Mouse (Mus musculus) cerebellum, adult 11 months (tissue): ENCODE data around the gene Rab33b.

Source experiments
- DNase-seq: peaks from one replicate; pipeline ENCODE4 v3.0.0; 2022

Gene Rab33b

DNA sequence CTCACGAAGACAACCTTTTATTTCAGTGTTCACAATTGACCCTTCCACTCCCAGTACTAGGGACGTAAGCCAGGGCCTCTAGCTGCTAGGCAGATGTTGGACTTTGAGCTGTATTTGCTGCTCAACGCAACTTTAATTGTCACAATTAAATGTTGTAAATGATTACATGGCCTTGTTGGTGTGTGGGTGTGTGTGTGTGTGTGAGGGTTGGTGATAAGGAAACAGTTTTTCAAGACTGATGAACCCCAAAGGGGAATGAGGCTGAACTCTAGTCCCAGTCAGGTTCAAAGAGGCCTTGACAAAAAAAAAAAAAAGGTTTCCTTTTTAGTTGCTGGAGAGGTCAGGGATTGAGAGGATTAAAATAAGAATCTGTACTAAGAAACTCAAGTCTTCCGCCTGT is 33.7 kb downstream of the Rab33b start:
- DNase-seq = no peak

GRCm38 (mm10) chr3:51517878-51518762 is 34.4 kb downstream of the Rab33b start:
- no peak for DNase-seq

DNA sequence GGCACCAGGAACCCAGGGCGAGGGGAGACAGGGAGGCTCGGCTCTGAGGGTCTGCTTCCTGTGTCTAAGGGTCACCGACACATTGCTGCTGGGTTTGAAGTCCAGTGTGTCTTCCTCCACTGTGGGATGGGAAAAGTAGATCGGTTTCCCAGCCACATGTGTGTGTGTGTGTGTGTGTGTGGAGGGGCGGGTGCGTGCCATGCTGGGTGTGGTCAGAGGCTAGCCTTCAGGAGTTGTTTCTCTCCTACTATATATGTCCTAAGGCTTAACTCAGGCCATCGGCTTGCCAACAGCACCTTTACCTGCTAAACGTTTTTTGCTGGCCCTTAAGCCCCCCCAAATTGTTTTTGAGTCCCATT is 35.0 kb downstream of the Rab33b start:
- no peak for DNase-seq

GRCm38 (mm10) chr3:51521262-51521661 is 37.5 kb downstream of the Rab33b start:
- DNase-seq = no peak

DNA sequence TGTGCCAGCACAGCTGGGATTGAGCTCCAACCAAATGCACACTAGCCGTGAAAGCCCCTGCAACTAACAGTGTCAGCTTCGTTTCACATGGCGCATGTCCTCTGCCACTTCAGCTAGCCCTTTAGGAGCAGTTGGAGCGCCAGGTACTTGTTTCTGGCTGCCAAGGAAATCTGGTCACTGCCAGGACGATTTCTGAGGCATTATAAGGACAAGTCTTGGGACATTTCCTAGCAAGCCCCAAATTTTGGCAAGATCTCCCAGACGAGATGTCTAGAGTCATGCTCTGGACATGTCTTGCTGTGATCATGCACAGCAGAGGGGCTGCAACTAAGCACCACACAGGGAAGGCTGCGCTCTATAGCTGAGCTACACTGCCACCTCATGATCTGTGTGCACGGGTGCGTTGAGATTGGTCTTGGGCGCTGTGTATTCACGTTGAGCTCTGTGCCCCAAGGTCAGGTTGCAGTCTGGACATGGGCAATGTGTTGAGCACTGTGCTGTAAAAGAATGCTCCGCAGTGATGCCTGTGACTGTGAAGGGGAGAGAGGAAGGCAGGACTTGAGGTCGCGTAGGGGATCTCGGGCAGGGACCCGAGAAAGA is 41.6 kb downstream of the Rab33b start:
- DNase-seq = peak; percentile 36

DNA sequence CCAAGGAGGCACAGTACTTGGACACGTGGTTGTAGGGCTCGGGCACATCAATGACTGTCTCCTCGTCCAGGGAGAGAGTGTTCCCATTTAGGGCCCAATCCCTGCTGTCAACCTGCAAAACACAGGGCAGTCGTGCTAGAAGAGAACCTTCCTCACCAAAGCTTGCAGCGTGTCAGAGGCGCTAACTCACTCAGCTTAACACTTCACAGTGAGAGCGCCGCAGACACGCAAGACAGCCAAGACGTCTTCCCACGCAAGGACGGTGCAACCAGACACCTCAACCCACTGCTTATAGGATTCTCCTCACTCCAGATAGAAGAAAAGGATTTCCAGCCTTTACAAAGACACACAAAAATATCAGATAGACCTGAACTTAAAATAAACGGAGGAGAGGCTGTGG is 43.2 kb downstream of the Rab33b start:
- no peak for DNase-seq

DNA sequence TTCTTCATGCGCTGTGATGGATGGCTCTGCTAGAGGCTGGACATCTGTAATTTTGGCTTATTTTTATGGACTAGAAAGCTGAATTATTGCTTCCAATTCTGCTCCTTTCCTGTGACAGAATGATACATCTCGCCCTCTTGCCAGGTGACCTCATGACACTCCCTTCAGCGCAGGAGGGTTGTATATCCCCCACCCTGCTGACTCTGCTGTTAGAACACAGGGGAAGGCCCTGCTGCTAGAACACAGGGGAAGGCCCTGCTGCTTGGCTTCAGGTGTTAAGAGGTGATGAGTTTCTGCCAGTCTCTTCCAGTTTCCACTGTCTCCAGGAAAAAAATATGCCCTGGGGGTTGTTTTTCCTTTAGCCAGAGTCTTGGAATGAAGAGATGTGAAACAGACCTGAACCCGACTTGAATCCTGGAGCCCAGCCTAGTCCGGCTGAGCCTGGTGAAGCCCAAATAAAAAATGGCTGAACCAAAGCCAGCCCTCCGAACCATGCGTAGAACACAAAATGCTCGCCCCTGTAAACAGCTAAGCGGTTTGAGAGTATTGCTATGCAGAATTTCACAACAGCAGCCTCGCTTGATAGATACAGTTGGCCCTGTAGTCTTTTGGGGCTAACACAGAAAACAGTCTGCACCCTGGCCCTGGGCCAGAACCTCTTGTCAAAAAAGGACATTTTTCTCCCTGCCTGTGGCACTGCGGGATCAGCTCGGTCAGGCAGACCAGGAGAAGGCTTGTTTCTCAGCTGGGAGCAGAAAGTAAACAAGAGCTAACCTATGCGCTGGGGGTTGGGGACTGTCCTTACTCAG is 48.0 kb downstream of the Rab33b start:
- peak; percentile 84 for DNase-seq

DNA sequence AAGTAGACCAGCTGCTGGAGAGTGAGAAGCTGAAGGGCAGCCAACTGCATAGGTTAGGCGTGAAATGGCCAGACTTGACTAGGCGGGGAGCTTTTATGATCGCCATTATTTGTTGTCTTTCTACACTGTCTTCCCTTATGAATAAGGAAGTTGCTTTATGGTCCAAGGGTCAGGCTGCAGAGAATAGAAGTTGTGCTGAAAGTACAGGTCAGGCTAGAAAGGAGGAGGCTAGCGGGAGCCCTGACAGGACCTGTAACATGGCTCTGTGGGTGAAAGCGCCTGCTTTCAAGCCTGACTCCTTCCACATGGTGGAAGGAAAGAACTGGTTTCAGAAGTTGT is 48.5 kb downstream of the Rab33b start:
- no peak for DNase-seq

DNA sequence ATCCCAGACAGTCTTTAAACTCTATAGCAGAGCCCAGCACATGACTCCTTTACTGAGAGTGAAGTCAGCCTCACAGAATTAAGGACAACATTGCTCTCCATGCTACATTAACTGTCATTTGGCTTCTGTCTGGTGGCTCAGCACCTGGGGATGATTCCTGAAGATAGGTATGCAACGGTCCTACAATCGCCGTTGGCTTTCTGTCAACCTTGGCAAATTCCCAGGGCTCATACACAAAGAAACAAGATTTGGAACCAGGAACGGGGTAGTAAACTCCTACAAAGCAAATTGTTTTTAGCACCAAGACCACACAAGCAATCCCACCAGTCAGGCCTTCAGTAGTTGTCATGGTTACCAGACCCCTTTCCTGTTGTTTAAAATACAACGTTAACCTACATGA is 49.9 kb downstream of the Rab33b start:
- no peak for DNase-seq

DNA sequence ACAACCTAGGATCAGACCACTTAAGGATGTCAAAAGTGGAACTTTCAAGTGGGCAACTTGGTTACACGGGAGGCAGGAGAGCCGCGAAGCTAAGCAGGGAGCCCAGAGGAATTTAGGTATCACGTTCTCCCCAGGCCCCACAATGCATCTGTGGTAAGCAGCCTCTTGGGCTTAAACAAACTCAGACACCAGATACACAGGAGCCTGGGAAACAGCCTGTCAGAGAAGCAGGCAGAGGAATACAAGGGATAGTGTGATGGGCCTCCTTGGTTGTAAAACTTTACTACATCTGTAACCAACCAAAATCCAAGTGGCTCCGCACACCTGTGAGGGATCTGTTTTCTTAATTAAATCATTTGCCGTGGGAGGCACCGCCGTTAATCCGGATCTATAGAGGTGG is 50.3 kb downstream of the Rab33b start:
- no peak for DNase-seq

- DNase-seq = peak; percentile 63
Observed at GRCm38 (mm10) chr3:51539567-51540408, 56.1 kb downstream of the Rab33b start.

- no peak for DNase-seq
Observed at GRCm38 (mm10) chr3:51540659-51541058, 56.9 kb downstream of the Rab33b start.

DNA sequence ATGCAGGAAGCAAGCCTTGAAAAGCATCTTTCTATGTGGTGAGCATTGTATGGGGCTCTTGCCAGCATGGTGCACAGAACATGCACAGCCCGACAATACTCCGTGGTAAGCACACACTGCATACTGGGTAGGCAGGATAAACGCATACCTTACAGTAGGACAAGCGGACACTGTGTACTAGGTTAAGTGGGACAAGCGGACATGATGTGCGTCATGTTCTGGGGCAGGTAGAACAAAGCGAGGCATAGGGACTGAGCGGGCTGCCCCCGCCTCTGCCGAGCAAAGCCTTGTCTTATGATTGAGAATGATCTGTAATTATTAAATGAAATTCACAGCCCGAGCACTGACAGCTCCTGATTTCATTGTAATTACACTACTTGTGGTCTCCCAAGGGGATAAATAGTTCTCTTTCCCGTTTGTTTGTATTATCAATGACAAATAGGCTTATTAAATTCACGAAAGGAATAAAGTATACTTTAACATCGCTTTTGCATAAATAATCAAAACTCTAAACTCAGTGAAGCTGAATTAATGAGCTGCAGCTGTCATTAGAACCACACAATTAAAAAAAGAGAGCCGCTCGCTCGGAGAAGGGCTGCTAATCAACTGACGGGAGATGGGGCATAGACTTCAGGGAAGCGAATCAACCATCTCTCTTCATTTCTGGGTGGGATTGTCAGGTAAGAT is 60.9 kb downstream of the Rab33b start:
- no peak for DNase-seq
